Mouse (Mus musculus) limb, embryonic 11.5 days (tissue): Measurements from ENCODE around the gene Arl4c. TPM values are rescaled to one million over a fixed set of nuclear protein-coding genes. Genes with fewer than 3 reads are reported as not detected.

Experiments
- ATAC-seq: fragments of 200-750 bp; cut with Nextera tagmentation; 2 replicates; pipeline ENCODE4 v1.8.0; 2017; ENCODE audit warnings: low read depth; ENCODE audit not compliant: insufficient number of reproducible peaks, low FRiP score, low TSS enrichment
- DNase-seq: peaks from one replicate; pipeline ENCODE4 v3.0.0-alpha.2; 2015; ENCODE audit warnings: low spot score
- H3K27ac ChIP-seq: fragments of 300-500 bp; sonication (generic); replicated peaks from 2 replicates; pipeline ENCODE4 v1.5.1; 2014; ENCODE audit warnings: low read depth, mild to moderate bottlenecking, low read length
- H3K27me3 ChIP-seq: fragments of 300-500 bp; sonication (generic); 2 replicates; pipeline ENCODE4 v1.6.1; 2014; ENCODE audit warnings: mild to moderate bottlenecking, low read length, mixed read lengths; ENCODE audit not compliant: control insufficient read depth, insufficient read depth
- H3K36me3 ChIP-seq: fragments of 300-500 bp; sonication (generic); 2 replicates; pipeline ENCODE4 v1.6.1; 2014; ENCODE audit warnings: mild to moderate bottlenecking, low read length, moderate library complexity, mixed read lengths; ENCODE audit not compliant: control insufficient read depth, insufficient read depth
- H3K4me1 ChIP-seq: fragments of 300-500 bp; sonication (generic); 2 replicates; pipeline ENCODE4 v1.6.1; 2014; ENCODE audit warnings: low read length, mixed read lengths; ENCODE audit not compliant: control insufficient read depth, insufficient read depth
- H3K4me2 ChIP-seq: fragments of 300-500 bp; sonication (generic); 2 replicates; pipeline ENCODE4 v1.6.1; 2014; ENCODE audit warnings: low read depth, mild to moderate bottlenecking, moderate library complexity; ENCODE audit not compliant: severe bottlenecking
- H3K4me3 ChIP-seq: fragments of 300-500 bp; sonication (generic); 2 replicates; pipeline ENCODE4 v1.5.1; 2014; ENCODE audit warnings: low read depth, low read length
- H3K9ac ChIP-seq: fragments of 300-500 bp; sonication (generic); 2 replicates; pipeline ENCODE4 v1.6.1; 2014; ENCODE audit warnings: mild to moderate bottlenecking, low read length
- H3K9me3 ChIP-seq: fragments of 300-500 bp; sonication (generic); 2 replicates; pipeline ENCODE4 v1.6.1; 2016; ENCODE audit warnings: low read length; ENCODE audit not compliant: control insufficient read depth
- WGBS: fragments of 180-500 bp; shearing (Covaris S2); extraction: QIAGEN DNeasy Blood & Tissue Kit; methylation state at CpG from one replicate; pipeline ENCODE4 v1.1.7; 2014; 5-methylcytosine and 5-hydroxymethylcytosine counted together
- polyA plus RNA-seq: library from polyadenylated mRNA; unstranded; fragments of >200 nt; fragmentation: Nextera tagmentation; extraction: Ambion mirVana; gene quantifications from 2 replicates; pipeline ENCODE4 v1.2.1, GENCODE M21; 2014

Gene Arl4c
- polyA plus RNA-seq, 1 experiment from 2014 or later: 3.3 TPM

- no peak overlapping the region for H3K4me3 ChIP-seq
- H3K4me1 ChIP-seq: no peaks in the 10 kb centered on the region
- no peaks in the 10 kb centered on the region for H3K9me3 ChIP-seq
- WGBS: 62% methylated on average over 3 of the region's 3 CpGs
- no peaks in the 10 kb centered on the region for H3K27me3 ChIP-seq
- DNase-seq: no peak
- no peaks in the 10 kb centered on the region for H3K36me3 ChIP-seq
- no peak overlapping the region for H3K27ac ChIP-seq
- no peak overlapping the region for H3K9ac ChIP-seq
- H3K4me2 ChIP-seq: no peak overlapping the region
- no peak for ATAC-seq
Measured at GRCm38 (mm10) chr1:88738931-88739330, 36.9 kb upstream of the Arl4c start.

- Histone ChIP-seq H3K36me3 (no peaks in the 10 kb centered on the region), H3K4me2 (no peak overlapping the region), H3K9ac (no peak overlapping the region), H3K4me1 (no peaks in the 10 kb centered on the region), H3K27ac (no peak overlapping the region), H3K4me3 (no peak overlapping the region), H3K9me3 (0 out of 2 replicates have a peak, but pooled peaks cover 2% of the 10 kb centered on the region), H3K27me3 (no peaks in the 10 kb centered on the region)
- ATAC-seq (no peak), DNase-seq (no peak)
- 90% methylated on average over 1 of the region's 1 CpGs for WGBS
Measured at GRCm38 (mm10) chr1:88729496-88729895, 27.5 kb upstream of the Arl4c start.

GRCm38 (mm10) chr1:88727369-88727768 is 25.3 kb upstream of the Arl4c start:
- no peak for DNase-seq
- no peak for ATAC-seq
- Histone ChIP-seq H3K36me3 (no peaks in the 10 kb centered on the region), H3K27me3 (no peaks in the 10 kb centered on the region), H3K9ac (no peak overlapping the region), H3K4me3 (no peak overlapping the region), H3K27ac (no peak overlapping the region), H3K9me3 (0 out of 2 replicates have a peak, but pooled peaks cover 3% of the 10 kb centered on the region), H3K4me1 (no peaks in the 10 kb centered on the region), H3K4me2 (no peak overlapping the region)
- WGBS: 77% methylated on average over 1 of the region's 1 CpGs

DNA sequence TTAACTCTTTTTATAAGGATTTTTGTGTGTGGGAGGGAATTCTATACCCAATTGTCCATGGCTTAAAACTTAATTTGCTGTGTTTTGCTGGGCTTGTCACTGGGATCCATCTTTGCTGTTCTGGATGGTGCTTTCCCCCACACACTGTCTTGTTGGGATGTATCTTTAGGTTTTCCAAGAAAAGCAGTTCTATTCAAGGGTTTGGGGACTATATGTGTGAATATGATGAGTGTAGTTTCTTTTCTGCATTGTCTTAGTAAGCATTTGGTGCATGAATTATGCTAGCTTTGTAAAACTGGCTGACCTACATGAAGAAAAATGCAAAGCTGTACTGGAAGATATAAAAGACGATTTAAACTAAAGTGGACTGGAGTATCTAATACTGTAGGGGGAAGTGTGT is 23.7 kb upstream of the Arl4c start:
- Histone ChIP-seq H3K36me3 (no peaks in the 10 kb centered on the region), H3K27me3 (no peaks in the 10 kb centered on the region), H3K4me1 (no peaks in the 10 kb centered on the region), H3K4me3 (no peak overlapping the region), H3K9ac (no peak overlapping the region), H3K9me3 (0 out of 2 replicates have a peak, but pooled peaks cover 3% of the 10 kb centered on the region), H3K4me2 (no peak overlapping the region), H3K27ac (no peak overlapping the region)
- 68% methylated on average over 1 of the region's 1 CpGs for WGBS
- no peak for DNase-seq
- no peak for ATAC-seq

- no peak for ATAC-seq
- Histone ChIP-seq H3K4me3 (no peak overlapping the region), H3K9ac (no peak overlapping the region), H3K4me1 (no peaks in the 10 kb centered on the region), H3K36me3 (no peaks in the 10 kb centered on the region), H3K4me2 (no peak overlapping the region), H3K9me3 (0 out of 2 replicates have a peak, but pooled peaks cover 3% of the 10 kb centered on the region), H3K27me3 (no peaks in the 10 kb centered on the region), H3K27ac (no peak overlapping the region)
- 47% methylated on average over 11 of the region's 11 CpGs for WGBS
- no peak for DNase-seq
Measured at GRCm38 (mm10) chr1:88720626-88721229, 18.7 kb upstream of the Arl4c start.

DNA sequence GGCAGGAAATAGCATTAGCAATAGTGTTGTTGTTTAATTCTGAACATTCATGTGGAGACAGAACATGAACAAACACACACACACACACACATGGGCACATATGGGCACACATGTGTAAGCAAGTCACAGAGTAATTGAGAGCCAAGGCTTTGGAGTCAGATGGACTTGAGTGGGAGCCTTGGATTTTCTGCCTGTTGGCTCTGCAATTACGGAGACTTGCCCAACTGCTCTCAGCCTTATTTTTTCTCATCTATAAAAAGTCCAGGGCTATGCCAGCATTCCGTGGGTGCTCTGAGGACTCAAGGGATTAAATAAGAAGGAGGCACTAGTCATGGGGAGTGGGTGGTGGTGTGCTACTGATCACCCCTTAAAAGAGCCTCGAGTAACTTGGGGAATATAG is 16.5 kb upstream of the Arl4c start:
- H3K27ac ChIP-seq: no peak overlapping the region
- H3K9me3 ChIP-seq: no peaks in the 10 kb centered on the region
- H3K4me1 ChIP-seq: no peaks in the 10 kb centered on the region
- no peak for ATAC-seq
- H3K4me3 ChIP-seq: no peak overlapping the region
- no peak for DNase-seq
- H3K9ac ChIP-seq: no peak overlapping the region
- no peaks in the 10 kb centered on the region for H3K27me3 ChIP-seq
- no peaks in the 10 kb centered on the region for H3K36me3 ChIP-seq
- no peak overlapping the region for H3K4me2 ChIP-seq
- 81% methylated on average over 3 of the region's 3 CpGs for WGBS

GRCm38 (mm10) chr1:88717736-88718135 is 15.7 kb upstream of the Arl4c start:
- Histone ChIP-seq H3K27ac (no peak overlapping the region), H3K9me3 (no peaks in the 10 kb centered on the region), H3K36me3 (no peaks in the 10 kb centered on the region), H3K4me3 (no peak overlapping the region), H3K4me2 (no peak overlapping the region), H3K9ac (no peak overlapping the region), H3K27me3 (no peaks in the 10 kb centered on the region), H3K4me1 (no peaks in the 10 kb centered on the region)
- 81% methylated on average over 13 of the region's 13 CpGs for WGBS
- DNase-seq (no peak), ATAC-seq (no peak)

GRCm38 (mm10) chr1:88712011-88712410 is 10.0 kb upstream of the Arl4c start:
- Histone ChIP-seq H3K36me3 (no peaks in the 10 kb centered on the region), H3K27ac (no peak overlapping the region), H3K9me3 (no peaks in the 10 kb centered on the region), H3K9ac (no peak overlapping the region), H3K4me2 (no peak overlapping the region), H3K4me1 (peaks cover 2% of the 10 kb centered on the region; the same call in 1 of the 2 replicates), H3K27me3 (no peaks in the 10 kb centered on the region), H3K4me3 (no peak overlapping the region)
- ATAC-seq (no peak), DNase-seq (no peak)
- 93% methylated on average over 6 of the region's 6 CpGs for WGBS
